Mouse (Mus musculus) bone marrow, adult 2 months (tissue): Measurements from ENCODE around the gene Rragd. TPM values are rescaled to one million over a fixed set of nuclear protein-coding genes. Genes with fewer than 3 reads are reported as not detected.
A peak's percentile ranks its signal among the peaks of the same experiment; 100 is the strongest.

Experiments
- H3K27ac ChIP-seq: fragments of 200-500 bp; 2 replicates; pipeline ENCODE4 v1.5.1; 2012; ENCODE audit warnings: low read depth, mild to moderate bottlenecking, control low read depth, inconsistent platforms, low read length; ENCODE audit not compliant: control insufficient read depth, poor library complexity, insufficient read depth
- H3K4me1 ChIP-seq: fragments of 200-500 bp; 2 replicates; pipeline ENCODE4 v1.6.1; 2011; ENCODE audit warnings: low read length; ENCODE audit not compliant: control insufficient read depth, insufficient read depth
- H3K4me3 ChIP-seq: fragments of 200-500 bp; replicated peaks from 2 replicates; pipeline ENCODE3; 2011; ENCODE audit warnings: mild to moderate bottlenecking, low read depth, low read length, control low read depth; ENCODE audit not compliant: control insufficient read depth
- CTCF ChIP-seq: fragments of 200-500 bp; IDR thresholded peaks from 2 replicates; pipeline ENCODE4 v1.5.1; 2011; ENCODE audit warnings: low read length, control low read depth; ENCODE audit not compliant: control insufficient read depth, insufficient read depth
- POLR2A ChIP-seq: fragments of 200-500 bp; IDR thresholded peaks from 2 replicates; pipeline ENCODE4 v1.6.1; 2011; ENCODE audit warnings: low read depth, mild to moderate bottlenecking, control low read depth, low read length, borderline replicate concordance; ENCODE audit not compliant: control insufficient read depth
- WGBS: fragments of 180-500 bp; shearing (Covaris S2); methylation state at CpG from one replicate; pipeline ENCODE4 v1.1.7; 2018; 5-methylcytosine and 5-hydroxymethylcytosine counted together
- polyA plus RNA-seq: library from polyadenylated mRNA; stranded (reverse); fragments of >200 nt; gene quantifications from 2 replicates; pipeline ENCODE4 v1.2.4, GENCODE M21; 2011; ENCODE audit warnings: low replicate concordance; ENCODE audit not compliant: missing spikeins, insufficient read depth, insufficient read length

The Rragd gene
- 1.5 and 7.8 TPM in 2 replicates for polyA plus RNA-seq

DNA sequence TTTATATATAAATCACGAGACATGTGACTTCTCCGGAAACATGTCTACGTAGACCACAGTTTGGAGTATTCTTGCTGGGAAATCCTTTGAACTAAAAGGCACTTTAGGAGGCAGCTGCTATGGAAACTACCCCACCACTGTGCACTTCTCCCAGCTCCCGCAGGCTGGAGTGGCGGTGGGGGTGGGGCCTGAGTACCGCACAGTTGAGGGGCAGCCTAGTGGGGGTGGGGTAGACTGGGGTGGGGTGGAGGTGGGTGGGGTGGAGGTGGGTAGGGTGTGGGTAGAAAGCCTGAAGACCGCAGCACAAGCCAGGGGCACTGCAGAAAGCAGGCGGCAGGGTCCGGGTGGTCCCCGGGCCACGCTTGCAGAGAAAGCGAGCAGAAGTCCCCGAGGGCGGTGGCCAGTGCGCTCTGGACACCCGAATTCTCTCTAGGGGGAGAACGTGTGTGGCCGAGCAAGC is at the start of gene Rragd:
Gene Rragd, plus strand, starts transcription at position 322 of the 460 bp plus-strand sequence.
- H3K27ac ChIP-seq: peak within 1 kb of the TSS; percentile 65
- H3K4me3 ChIP-seq: peak within 1 kb of the TSS; percentile 81
- 2% methylated on average over 18 of the region's 18 CpGs for WGBS
- TF ChIP-seq CTCF: no peak
- no peak for TF ChIP-seq POLR2A
- no peaks in the 10 kb centered on the region; the same call in 1 of the 2 replicates for H3K4me1 ChIP-seq

DNA sequence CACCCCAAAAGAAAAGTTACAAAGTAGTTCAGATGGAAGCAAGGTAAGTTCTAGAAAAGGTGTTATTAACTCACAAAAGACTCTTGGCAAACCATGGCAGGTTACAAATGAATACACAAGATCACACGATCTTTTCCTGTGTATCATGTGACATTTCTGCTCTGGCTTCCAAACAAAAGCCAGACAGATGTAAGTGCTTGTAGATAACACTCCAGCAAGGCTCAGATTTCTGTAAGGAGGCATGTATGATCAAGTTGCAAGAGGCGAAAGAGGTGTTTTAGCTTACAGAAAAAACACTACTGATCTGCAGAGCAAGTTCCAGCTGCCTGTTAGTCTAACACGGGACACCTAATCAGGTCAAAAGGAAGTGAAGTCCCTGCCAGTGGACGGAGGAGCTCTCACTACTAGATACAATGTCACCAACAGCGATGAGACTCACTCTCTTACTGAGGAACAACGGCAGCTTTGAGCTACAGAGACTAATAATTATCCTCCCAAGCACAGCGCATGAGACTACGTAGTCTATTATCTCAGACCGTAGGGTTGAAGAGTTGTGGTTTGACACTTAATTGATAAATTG is 46.0 kb upstream of the Rragd start:
- no peaks in the 10 kb centered on the region for H3K4me1 ChIP-seq
- no peak overlapping the region for H3K27ac ChIP-seq
- no peak for TF ChIP-seq POLR2A
- 52% methylated on average over 9 of the region's 9 CpGs for WGBS
- no peak overlapping the region for H3K4me3 ChIP-seq

DNA sequence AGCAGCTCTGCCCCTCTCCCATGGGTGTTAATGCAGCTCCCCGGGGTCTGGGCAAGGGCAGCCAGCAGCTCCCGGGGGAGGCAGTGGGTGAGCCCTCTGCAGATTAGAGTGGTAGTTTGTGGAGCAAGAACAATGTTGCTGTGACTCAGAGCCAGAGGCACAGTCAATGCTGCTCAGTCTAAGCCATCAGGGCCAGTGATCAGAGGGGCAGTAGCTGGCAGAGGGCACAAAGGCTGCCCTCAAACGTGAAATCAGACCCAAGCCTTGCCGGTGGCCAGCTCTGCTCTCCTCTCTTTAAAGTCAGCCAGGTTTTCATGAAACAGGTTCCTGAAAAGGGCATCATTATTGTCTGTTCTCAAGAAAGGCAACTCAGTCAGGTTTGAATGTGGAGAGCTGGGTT is 43.3 kb upstream of the Rragd start:
- Histone ChIP-seq H3K4me1 (no peaks in the 10 kb centered on the region), H3K27ac (no peak overlapping the region), H3K4me3 (no peak overlapping the region)
- WGBS: 66% methylated on average over 4 of the region's 4 CpGs
- no peak for TF ChIP-seq POLR2A
- TF ChIP-seq CTCF: no peak

DNA sequence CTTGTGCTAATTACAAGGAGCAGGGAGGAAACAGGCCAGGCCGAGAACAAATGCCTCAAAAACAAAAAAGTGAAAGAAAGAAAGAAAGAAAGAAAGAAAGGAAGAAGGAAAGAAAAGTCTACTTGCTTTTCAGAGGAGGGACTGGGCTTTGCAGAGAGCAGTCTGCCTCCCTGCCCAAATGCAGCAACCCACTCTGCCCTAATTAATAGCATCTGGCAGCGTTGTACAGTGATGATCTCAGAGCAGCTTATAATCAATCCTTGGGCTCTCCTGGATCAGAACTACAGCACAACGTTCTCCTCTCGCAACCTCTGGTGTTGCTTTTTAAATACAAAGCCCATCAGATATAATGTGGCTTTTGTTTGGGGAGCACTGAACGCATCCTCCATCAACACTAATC is 42.9 kb upstream of the Rragd start:
- Histone ChIP-seq H3K4me3 (no peak overlapping the region), H3K27ac (no peak overlapping the region), H3K4me1 (no peaks in the 10 kb centered on the region)
- TF ChIP-seq CTCF (no peak), POLR2A (no peak)
- 76% methylated on average over 5 of the region's 5 CpGs for WGBS

DNA sequence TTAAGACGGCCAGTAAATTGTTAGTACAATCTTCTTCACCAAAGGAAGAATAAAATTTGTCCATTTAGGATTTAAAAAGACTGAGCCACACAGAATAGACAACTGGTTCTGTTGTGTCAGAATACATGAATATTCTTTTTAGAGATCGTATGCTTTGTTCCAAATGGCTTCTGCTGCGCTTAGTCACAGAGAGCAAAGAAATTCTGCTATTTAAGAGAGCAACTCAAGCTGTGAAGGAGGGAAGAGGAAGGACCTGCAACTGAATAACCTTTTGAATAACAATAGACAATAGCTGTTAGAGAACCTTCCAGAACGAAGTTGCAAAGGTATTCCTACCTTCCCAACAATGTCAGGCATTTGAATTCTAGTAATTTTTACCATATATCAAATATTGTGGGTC is 41.9 kb upstream of the Rragd start:
- no peak for TF ChIP-seq POLR2A
- no peak for TF ChIP-seq CTCF
- no peak overlapping the region for H3K4me3 ChIP-seq
- H3K4me1 ChIP-seq: no peaks in the 10 kb centered on the region
- 68% methylated on average over 4 of the region's 4 CpGs for WGBS
- no peak overlapping the region for H3K27ac ChIP-seq

DNA sequence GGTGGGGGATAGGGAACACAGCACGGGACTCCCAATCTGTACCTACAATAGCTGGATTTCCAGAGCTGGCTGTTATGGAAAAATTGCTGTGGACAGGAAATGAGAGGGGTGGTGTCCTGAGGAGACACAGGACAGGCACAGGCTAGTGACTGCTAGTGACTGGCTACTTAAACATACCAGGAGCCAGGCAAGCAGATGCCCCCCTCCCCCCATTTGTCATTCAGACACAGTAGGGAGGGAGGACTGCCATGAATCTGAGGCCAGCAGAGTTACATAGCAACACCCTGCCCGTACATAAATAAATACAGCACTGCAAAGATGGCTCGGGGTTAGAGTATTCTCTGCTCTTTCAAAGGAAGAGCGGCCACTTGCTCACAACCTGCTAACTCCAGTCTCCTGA is 35.2 kb upstream of the Rragd start:
- WGBS: 77% methylated on average over 4 of the region's 4 CpGs
- peaks cover 2% of the 10 kb centered on the region; the same call in 1 of the 2 replicates for H3K4me1 ChIP-seq
- H3K27ac ChIP-seq: no peak overlapping the region
- H3K4me3 ChIP-seq: no peak overlapping the region
- TF ChIP-seq POLR2A (no peak), CTCF (no peak)

DNA sequence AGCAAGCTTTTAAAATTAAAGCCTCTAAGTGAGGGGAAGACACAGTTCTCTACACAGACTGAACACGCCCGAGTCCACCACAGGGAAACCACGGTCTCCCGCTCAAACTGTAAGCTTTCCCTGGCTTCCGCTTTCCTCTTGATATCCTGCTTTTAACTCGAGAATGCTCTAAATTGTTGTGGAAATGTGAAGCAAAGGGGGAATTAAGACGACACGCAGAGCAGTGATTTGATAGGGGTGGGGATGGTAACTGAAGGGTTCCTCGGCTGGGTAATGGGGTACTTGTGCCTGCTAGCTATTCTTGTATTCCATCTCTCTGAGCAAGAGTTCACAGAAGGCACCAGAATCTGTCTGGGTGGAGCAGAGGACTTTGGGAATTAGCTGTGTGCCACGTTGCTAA is 34.1 kb upstream of the Rragd start:
- Histone ChIP-seq H3K4me3 (no peak overlapping the region), H3K4me1 (peaks cover 2% of the 10 kb centered on the region; the same call in 1 of the 2 replicates), H3K27ac (no peak overlapping the region)
- no peak for TF ChIP-seq CTCF
- TF ChIP-seq POLR2A: no peak
- 36% methylated on average over 10 of the region's 10 CpGs for WGBS

DNA sequence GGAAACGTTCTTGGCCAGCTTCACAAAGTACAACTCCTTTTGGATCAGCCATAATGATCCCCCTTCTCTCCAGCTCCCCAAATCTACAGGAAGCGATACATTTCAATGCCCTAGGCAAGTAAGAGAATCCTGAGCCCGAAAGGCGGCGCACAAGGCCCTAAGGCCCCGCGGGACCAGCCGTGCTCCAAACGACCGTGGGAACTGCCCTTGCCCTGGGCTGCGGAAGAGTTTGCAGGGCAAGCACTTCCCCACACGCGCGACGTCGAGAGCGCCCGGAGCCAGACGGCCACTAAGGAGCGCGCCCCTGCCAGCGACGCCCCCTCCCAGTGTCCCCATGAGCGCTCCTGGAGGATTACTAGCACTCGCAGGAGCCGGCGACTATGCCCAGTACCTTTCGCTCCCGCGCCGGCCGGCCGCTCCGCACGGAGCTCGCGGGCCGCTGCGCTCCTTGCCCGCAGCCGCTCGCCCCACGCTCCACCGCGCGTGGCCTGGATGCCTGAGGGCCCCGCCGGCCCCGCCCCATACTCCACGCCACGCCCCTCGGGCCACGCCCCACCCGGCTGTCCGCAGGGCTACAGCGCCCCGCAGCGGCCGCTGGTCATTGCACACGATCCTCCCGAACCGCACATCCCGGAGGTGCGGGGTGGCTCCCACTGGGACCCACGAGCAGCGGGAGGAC is 32.3 kb upstream of the Rragd start, which contains the start of gene Ankrd6:
Gene Ankrd6, minus strand, starts transcription at position 486 of the 679 bp plus-strand sequence.
- TF ChIP-seq POLR2A: no peak
- peak; percentile 59 for TF ChIP-seq CTCF
- under 1% methylated on average over 64 of the region's 66 CpGs for WGBS
- H3K4me3 ChIP-seq: peak within 1 kb of the TSS; percentile 44
- H3K4me1 ChIP-seq: peaks cover 2% of the 10 kb centered on the region; the same call in 1 of the 2 replicates
- peak within 1 kb of the TSS; percentile 14; the same call in 1 of the 2 replicates for H3K27ac ChIP-seq
